Mouse (Mus musculus): Measurements from ENCODE around the gene Krt72.

DNA sequence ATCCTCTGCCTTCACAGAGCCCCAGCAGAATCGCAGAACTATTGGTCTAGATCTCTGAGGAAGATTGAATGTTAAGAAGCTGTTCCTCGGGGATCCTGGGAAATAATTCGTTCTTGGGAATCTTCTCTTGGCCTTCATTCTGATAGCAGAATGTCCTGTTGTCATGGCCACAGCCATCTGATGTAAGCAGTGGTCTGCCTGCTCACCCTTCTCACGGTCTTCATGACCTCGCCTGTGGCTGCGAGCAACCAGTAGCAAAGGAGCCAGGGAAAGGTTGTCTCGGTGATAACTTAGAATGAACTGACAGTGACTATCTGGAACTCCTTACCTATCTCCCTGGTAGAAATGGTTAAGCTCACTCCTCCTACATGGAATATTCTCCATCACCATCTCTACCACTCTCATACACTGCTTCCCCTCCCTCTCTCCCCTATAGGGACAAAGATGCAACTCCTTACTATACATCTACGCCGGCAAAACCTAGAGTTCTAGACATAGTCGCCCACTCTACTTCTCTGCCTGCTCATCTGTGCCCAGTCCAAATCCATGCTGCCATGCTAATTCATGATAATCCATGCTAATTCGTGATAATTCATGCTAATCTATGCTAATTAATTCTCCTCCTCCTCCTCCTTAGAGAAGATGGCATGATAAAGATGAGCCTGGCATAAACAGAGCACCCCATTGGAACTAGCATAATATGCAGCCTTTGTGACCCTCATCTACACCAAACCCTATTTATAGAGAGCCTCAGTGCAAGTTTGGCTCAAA is 17.0 kb upstream of the Krt72 start:
- TF ChIP-seq CTCF (IDR thresholded peaks at IDR 0.05; ENCODE audit: low read depth) (no peak), EP300 (IDR thresholded peaks at IDR 0.05; ENCODE audit: low read depth) (no peak)
